In genomic region chr10:111790911-111791310, GRCm38 (mm10) we compare ENCODE assay signal across 32 mouse cellular contexts.
"Had no signal": no experiment of that assay in that cellular context is flagged by ENCODE, and none has a peak within 500 bp of the region (broad histone marks: within the 10 kb centered on the region; RNA-seq: fewer than 3 reads in every experiment).

No protein-coding gene starts in this region.

- H3K27ac ChIP-seq: limb, embryonic 10.5 days; limb, embryonic 12.5 days; limb, embryonic 13.5 days; limb, embryonic 15.5 days; liver, embryonic 12.5 days; liver, embryonic 13.5 days; liver, embryonic 14.5 days; liver, embryonic 15.5 days; lung, embryonic 15.5 days; macrophage; midbrain, embryonic 10.5 days; midbrain, embryonic 12.5 days; midbrain, embryonic 13.5 days; midbrain, embryonic 15.5 days; neural tube, embryonic 12.5 days had no signal

- ATAC-seq: liver, embryonic 12.5 days; liver, postnatal 0 days; lung, postnatal 0 days; midbrain, embryonic 13.5 days; midbrain, embryonic 15.5 days; midbrain, embryonic 16.5 days had no signal

- H3K4me1 ChIP-seq: liver, embryonic 12.5 days; liver, embryonic 13.5 days; liver, embryonic 15.5 days; midbrain, embryonic 10.5 days; midbrain, embryonic 12.5 days; neural tube, embryonic 12.5 days had no signal

- DNase-seq: left cerebral cortex, postnatal 4 days; liver; liver, embryonic 13.5 days; liver, postnatal 0 days; lung, adult 18-20 months; lung, adult 2 months; lung, embryonic 14.5 days; lung, postnatal 10 days; lung, postnatal 14 days; lung, postnatal 36 days; lung, postnatal 4 days; midbrain, embryonic 14.5 days had no signal

- H3K9me3 ChIP-seq: limb, embryonic 10.5 days; limb, embryonic 12.5 days; limb, embryonic 13.5 days; limb, embryonic 15.5 days; liver, embryonic 12.5 days; liver, embryonic 13.5 days; liver, embryonic 15.5 days; lung, embryonic 15.5 days; megakaryocyte, embryonic 14.5 days; midbrain, embryonic 10.5 days; midbrain, embryonic 12.5 days; midbrain, embryonic 13.5 days; midbrain, embryonic 15.5 days; neural tube, embryonic 12.5 days had no signal

- H3K4me3 ChIP-seq: limb, embryonic 10.5 days; limb, embryonic 12.5 days; limb, embryonic 13.5 days; limb, embryonic 15.5 days; liver, embryonic 12.5 days; liver, embryonic 13.5 days; liver, embryonic 15.5 days; lung, embryonic 15.5 days; megakaryocyte, embryonic 14.5 days; midbrain, embryonic 10.5 days; midbrain, embryonic 12.5 days; midbrain, embryonic 13.5 days; midbrain, embryonic 15.5 days; myocyte; neural tube, embryonic 12.5 days had no signal

- H3K9ac ChIP-seq: limb, embryonic 12.5 days; limb, embryonic 13.5 days; limb, embryonic 15.5 days; liver, embryonic 12.5 days; liver, embryonic 13.5 days; liver, embryonic 14.5 days; liver, embryonic 15.5 days; liver, postnatal 0 days; lung, embryonic 14.5 days; lung, embryonic 15.5 days; midbrain, embryonic 12.5 days; midbrain, embryonic 13.5 days; midbrain, embryonic 15.5 days; neural tube, embryonic 12.5 days had no signal

- H3K27me3 ChIP-seq: limb, embryonic 12.5 days; limb, embryonic 13.5 days; limb, embryonic 15.5 days; liver, embryonic 12.5 days; liver, embryonic 13.5 days; liver, embryonic 15.5 days; lung, embryonic 15.5 days; midbrain, embryonic 12.5 days; midbrain, embryonic 13.5 days; midbrain, embryonic 15.5 days; neural tube, embryonic 12.5 days had no signal

- H3K4me2 ChIP-seq: limb, embryonic 12.5 days; limb, embryonic 13.5 days; limb, embryonic 15.5 days; liver, embryonic 11.5 days; liver, embryonic 12.5 days; liver, embryonic 13.5 days; liver, embryonic 15.5 days; lung, embryonic 14.5 days; lung, embryonic 15.5 days; midbrain, embryonic 11.5 days; midbrain, embryonic 12.5 days; midbrain, embryonic 13.5 days; midbrain, embryonic 15.5 days; neural tube, embryonic 12.5 days had no signal

- H3K36me3 ChIP-seq: limb, embryonic 10.5 days; limb, embryonic 12.5 days; limb, embryonic 13.5 days; limb, embryonic 15.5 days; liver, embryonic 12.5 days; liver, embryonic 13.5 days; liver, embryonic 15.5 days; lung, embryonic 15.5 days; midbrain, embryonic 10.5 days; midbrain, embryonic 12.5 days; midbrain, embryonic 13.5 days; midbrain, embryonic 15.5 days; neural tube, embryonic 12.5 days had no signal
